Mouse (Mus musculus): ENCODE measurements around the gene Ccdc85c.

DNA sequence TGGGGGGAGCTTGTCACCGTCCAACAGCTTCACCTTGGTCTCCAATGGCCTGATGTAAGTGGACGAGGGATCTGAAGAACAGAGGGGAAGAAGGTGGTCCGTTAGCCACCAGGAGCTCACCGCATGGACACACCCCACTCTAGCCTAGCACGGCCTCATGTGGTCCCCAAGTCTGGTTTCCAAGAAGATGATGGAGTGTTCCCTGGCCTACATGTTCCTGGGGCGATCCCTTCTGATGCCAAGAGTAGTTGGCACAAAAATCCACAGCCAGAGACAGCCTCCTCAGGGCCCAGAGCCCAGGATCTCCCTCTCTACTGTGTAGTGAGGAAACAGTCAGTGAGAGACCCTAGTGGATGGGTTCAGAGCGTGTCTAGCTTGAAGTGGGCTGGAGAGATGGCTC lies 53.5 kb downstream of the Ccdc85c start:
- TF ChIP-seq CTCF (IDR thresholded peaks at IDR 0.05; ENCODE audit: extremely low read depth, insufficient read depth, low read length) (no peak), POLR2A (IDR thresholded peaks at IDR 0.05; ENCODE audit: extremely low read depth, insufficient read depth, low read length) (no peak)
